Mouse (Mus musculus) ovary, postnatal 10 days (tissue): Measurements from ENCODE around the gene Ahsa1.
"Not testable (repeated sequence)": the region's sequence is repeated elsewhere in the genome, so short reads cannot be mapped to it uniquely, and the experiment has no call there.

Experiments
- DNase-seq: peaks from one replicate; pipeline ENCODE4 v3.0.0; 2022; ENCODE audit warnings: low spot score

The Ahsa1 gene

GRCm38 (mm10) chr12:87266108-87266826 lies at the start of gene Ahsa1, which contains the start of gene Vipas39:
Gene Ahsa1, plus strand, starts transcription at chr12:87266479.
Gene Vipas39, minus strand, starts transcription at chr12:87266256.
- peak; percentile 72 for DNase-seq

GRCm38 (mm10) chr12:87217596-87217995 lies 48.7 kb upstream of the Ahsa1 start:
- no peak for DNase-seq

- no peak for DNase-seq
Measured at GRCm38 (mm10) chr12:87219362-87219761, 46.9 kb upstream of the Ahsa1 start.

DNA sequence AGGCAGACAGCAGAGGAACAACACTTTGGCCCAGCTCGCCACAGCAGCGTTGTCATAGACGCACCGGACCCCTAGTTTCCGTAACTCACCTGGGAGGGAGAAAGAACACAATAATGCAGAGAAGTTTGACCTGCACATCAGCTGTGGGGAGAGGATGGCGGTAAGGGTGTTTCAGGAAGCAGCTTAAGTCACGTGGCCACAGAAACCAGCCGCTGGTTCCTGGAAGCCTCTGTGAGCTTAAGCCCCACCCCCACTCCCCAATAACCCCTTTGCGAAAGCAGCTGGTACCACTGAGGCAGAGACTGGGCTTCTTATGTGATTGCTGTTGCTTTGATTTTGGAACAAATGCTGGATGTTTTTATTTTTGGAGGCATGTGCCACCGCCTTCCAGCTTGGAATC lies 41.3 kb upstream of the Ahsa1 start:
- DNase-seq, result no peak

DNA sequence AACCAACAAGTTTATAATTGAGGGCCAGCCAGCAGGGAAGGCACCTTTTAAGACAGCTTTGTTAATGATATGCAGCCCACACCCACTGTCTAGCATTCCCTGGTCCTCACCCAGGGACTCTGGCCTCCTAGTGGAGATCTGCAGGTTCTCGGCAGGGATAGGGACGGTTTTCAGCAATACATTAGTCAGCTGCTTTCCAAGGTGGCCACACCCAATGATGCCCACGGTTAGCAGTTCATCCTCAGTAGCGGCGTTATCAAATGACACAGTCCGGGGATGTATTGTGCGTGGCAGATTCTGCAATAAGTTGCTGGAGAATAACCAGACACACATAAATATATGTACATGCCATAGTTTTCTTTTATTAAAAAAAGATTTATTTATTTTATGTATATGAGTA lies 39.5 kb upstream of the Ahsa1 start:
- DNase-seq, result no peak

DNA sequence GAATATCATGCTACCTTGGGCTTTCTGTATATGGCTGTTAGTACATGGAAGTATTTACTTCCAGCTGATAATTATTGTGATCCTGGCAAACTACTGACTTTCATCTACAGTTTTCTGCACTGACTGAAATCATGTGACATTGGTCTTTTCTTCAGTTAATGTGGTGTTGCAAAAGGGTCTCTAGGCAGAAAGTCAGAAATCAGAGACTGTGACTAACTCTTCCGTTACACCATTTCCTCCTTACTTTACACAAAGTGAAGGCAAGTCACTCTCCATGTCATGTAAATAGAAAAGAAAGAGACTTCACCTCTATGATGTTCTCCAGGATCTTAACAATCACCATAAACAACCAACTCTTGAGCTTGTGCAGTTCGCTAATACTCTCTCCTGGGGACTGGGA lies 36.6 kb upstream of the Ahsa1 start:
- no peak for DNase-seq

GRCm38 (mm10) chr12:87230379-87230895 lies 35.8 kb upstream of the Ahsa1 start:
- DNase-seq, result no peak

- no peak for DNase-seq
Measured at GRCm38 (mm10) chr12:87236882-87237483, 29.3 kb upstream of the Ahsa1 start.

GRCm38 (mm10) chr12:87238632-87239031 lies 27.6 kb upstream of the Ahsa1 start, which contains the start of gene Noxred1:
Gene Noxred1, minus strand, starts transcription at chr12:87238732.
- DNase-seq, result no peak

- DNase-seq, result no peak
Measured at GRCm38 (mm10) chr12:87250161-87250560, 16.1 kb upstream of the Ahsa1 start.

DNA sequence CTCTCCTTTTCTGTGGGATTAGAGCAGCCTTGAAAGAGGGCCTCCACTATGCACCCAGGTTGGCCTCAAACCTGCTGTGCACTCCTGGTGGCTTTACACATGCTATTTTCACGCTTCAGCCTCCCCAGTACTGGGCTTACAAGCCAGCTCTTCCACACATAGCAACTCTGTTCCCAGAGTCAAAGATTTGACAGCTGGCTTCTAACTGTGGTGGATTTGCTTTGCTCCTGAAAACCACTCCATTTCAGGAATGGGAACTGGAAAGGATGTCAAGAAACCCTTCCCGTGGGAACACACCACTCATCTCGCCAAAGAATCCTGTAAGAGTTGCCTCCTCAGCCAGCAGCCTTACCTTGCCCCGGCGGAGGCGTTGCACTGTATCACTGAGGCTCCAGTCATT lies 12.4 kb upstream of the Ahsa1 start:
- DNase-seq, result no peak

GRCm38 (mm10) chr12:87256629-87257028 lies 9.7 kb upstream of the Ahsa1 start:
- DNase-seq, result no peak

DNA sequence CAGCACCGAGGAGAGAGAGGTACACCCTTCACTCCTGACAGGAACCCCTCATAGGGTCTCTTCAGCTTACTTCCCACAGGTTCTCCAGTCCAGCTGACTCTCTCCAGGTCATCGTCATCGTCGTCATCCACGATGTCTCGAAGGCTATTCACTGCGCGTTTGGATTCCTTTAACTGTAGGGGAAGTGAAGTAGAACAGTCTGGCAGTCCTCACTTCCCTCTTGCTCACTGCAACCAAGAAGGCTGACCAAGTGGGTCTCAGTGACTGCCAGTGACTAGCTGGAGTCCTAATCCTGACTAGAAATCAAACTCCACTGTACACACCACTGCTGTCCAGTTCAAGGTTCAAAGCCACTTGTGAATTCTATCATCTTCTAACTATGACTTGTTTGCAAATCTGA lies 5.7 kb upstream of the Ahsa1 start:
- DNase-seq, result no peak

- no peak for DNase-seq
Measured at GRCm38 (mm10) chr12:87265444-87265843, 835 bp upstream of the Ahsa1 start.

DNA sequence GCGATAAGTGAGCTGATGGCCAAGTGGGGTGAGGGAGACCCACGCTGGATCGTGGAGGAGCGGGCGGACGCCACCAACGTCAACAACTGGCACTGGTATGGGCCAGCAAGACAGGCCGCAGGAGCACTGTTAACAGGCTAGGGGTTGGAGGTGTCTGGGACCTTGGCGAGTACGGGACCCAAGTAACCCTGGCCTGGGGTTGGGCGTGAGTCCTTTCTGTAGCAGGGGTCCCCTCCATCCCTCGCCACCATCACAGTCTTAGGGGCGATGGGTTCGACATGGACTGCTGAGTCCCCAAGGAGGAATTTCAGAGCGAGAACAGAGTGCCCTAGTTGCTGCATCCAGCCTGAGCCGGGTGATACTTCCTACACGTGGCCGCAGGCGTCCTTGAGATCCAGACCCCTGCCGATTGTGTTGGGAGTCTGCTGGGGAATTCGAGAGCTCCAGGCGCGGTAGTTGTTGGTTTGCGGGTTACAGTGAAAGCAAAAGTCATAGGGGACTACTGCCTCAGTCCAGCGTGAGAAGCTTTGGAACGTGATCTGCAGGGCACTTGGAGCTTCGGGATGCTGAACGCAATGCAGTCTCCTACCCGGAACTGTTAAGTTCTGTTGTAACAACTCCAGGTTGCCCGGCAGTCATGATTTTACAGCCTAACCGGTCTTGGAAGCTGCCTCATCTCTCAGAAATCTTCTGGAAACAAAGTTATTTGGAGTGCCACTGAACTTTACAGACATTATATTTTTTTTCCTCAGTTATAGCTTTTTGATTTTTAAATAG lies 736 bp downstream of the Ahsa1 start:
- no peak for DNase-seq

DNA sequence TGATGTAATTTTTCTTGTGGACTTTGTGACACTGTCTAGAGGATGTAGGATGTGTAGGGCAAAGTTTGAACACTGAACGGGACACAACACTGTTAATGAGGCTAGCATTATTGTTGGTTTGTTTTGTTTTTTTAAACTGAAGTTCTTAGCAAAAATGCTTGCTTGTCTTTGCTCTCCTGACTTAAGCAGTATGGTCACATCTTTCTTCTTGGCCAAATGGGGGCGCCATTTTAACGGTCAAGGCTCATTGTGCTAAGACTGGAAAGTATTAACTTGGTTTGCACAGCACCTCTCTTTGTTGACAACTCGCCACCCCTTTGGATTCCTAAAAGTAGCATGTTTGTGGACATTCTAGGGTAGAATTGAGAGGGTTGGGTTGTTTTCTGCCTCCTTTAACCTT lies 1.4 kb downstream of the Ahsa1 start:
- DNase-seq, result no peak

- no peak for DNase-seq
Measured at GRCm38 (mm10) chr12:87274853-87275831, 8.9 kb downstream of the Ahsa1 start.

DNA sequence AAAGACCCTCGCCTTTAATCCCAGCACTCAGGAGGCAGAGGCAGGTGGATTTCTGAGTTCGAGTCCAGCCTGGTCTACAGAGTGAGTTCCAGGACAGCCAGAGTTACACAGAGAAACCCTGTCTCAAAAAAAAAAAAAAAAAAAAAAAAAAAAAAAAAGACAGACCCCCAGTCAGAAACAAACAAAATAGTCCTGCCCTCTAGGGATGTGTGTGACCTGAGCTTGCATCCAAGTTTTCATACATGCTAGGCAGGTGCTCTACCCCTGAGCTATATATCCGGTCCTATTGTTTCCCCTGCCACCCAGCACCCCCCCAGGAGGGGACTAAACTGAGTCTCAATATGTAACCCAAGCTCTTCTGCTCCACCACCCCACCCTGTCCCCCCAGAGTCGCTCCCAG lies 11.0 kb downstream of the Ahsa1 start:
- not testable (repeated sequence) for DNase-seq

- DNase-seq, result no peak
Measured at GRCm38 (mm10) chr12:87278118-87278730, 11.9 kb downstream of the Ahsa1 start.

- no peak for DNase-seq
Measured at GRCm38 (mm10) chr12:87279350-87279749, 13.1 kb downstream of the Ahsa1 start.

GRCm38 (mm10) chr12:87279879-87280278 lies 13.6 kb downstream of the Ahsa1 start:
- DNase-seq, result no peak
